ENCODE assay signal across 9 mouse cellular contexts in genomic region chr11:77893283-77893682, GRCm38 (mm10). TPM values are rescaled to one million over a fixed set of nuclear protein-coding genes. Genes with fewer than 3 reads are reported as not detected.
DNase-seq lines count a peak whose midpoint lies in the region; ATAC-seq and TF ChIP-seq lines count a peak whose summit lies in the region.
"Had no signal": no experiment of that assay in that cellular context is flagged by ENCODE, and none has a peak within 500 bp of the region (broad histone marks: within the 10 kb centered on the region; RNA-seq: fewer than 3 reads in every experiment).

No protein-coding gene starts in this region.

- no peak overlapping the region for H3K4me3 ChIP-seq in heart, adult 2 months
- peak overlapping the region; percentile 60 for H3K4me3 ChIP-seq in ES-Bruce4 (ENCODE audit: low read depth, low read length)
- H3K4me3 ChIP-seq in hindbrain, embryonic 13.5 days, result no peak overlapping the region
- H3K4me3 ChIP-seq in midbrain, embryonic 11.5 days (ENCODE audit: low read depth, low read length), result peak overlapping the region; percentile 9

- H3K4me2 ChIP-seq in hindbrain, embryonic 13.5 days, result peak overlapping the region; percentile 34
- H3K4me2 ChIP-seq in midbrain, embryonic 11.5 days, result peak overlapping the region; percentile 34

- no peak for TF ChIP-seq EP300 in heart, adult 2 months (IDR thresholded peaks at IDR 0.05; ENCODE audit: insufficient read depth, low read depth, low read length)
- TF ChIP-seq EP300 in ES-Bruce4 (IDR thresholded peaks at IDR 0.05; ENCODE audit: insufficient read depth, low read depth, low read length), result no peak

- ATAC-seq in hindbrain, embryonic 13.5 days (ENCODE audit: low FRiP score), result no peak
- ATAC-seq in midbrain, embryonic 11.5 days (ENCODE audit: low FRiP score), result no peak

- no peak for TF ChIP-seq POLR2A in heart, adult 2 months (IDR thresholded peaks at IDR 0.05; ENCODE audit: insufficient read depth, low read depth, low read length)
- TF ChIP-seq POLR2A in ES-Bruce4 (IDR thresholded peaks at IDR 0.05; ENCODE audit: insufficient read depth, low read length), result no peak

- WGBS in heart, adult 2 months, result 61% methylated on average over 6 of the region's 6 CpGs
- WGBS in hindbrain, embryonic 13.5 days, result 11% methylated on average over 6 of the region's 6 CpGs
- 16% methylated on average over 6 of the region's 6 CpGs for whole genome bisulfite sequencing in midbrain, embryonic 11.5 days

- no peaks in the 10 kb centered on the region for H3K36me3 ChIP-seq in heart, adult 2 months (ENCODE audit: control insufficient read depth, insufficient read depth, low read length)
- H3K36me3 ChIP-seq in ES-Bruce4 (ENCODE audit: control insufficient read depth, insufficient read depth, low read length, poor library complexity, severe bottlenecking), result peaks cover 2% of the 10 kb centered on the region; the same call in 1 of the 2 replicates
- no peaks in the 10 kb centered on the region for H3K36me3 ChIP-seq in hindbrain, embryonic 13.5 days
- H3K36me3 ChIP-seq in midbrain, embryonic 11.5 days (ENCODE audit: control insufficient read depth, insufficient read depth, low read length), result no peaks in the 10 kb centered on the region

- H3K4me1 ChIP-seq in heart, adult 2 months (ENCODE audit: control insufficient read depth, insufficient read depth, low read length), result peaks cover 5% of the 10 kb centered on the region
- H3K4me1 ChIP-seq in ES-Bruce4 (ENCODE audit: control insufficient read depth, insufficient read depth, low read length), result peaks cover 16% of the 10 kb centered on the region
- H3K4me1 ChIP-seq in hindbrain, embryonic 13.5 days (replicated peaks), result peaks cover 85% of the 10 kb centered on the region
- H3K4me1 ChIP-seq in midbrain, embryonic 11.5 days (ENCODE audit: control insufficient read depth, insufficient read depth, low read length), result peaks cover 60% of the 10 kb centered on the region

- H3K9me3 ChIP-seq in ES-Bruce4 (replicated peaks; ENCODE audit: control insufficient read depth, insufficient read depth, low read length, poor library complexity, severe bottlenecking), result no peaks in the 10 kb centered on the region
- no peaks in the 10 kb centered on the region for H3K9me3 ChIP-seq in hindbrain, embryonic 13.5 days
- H3K9me3 ChIP-seq in midbrain, embryonic 11.5 days (ENCODE audit: control insufficient read depth, low read length), result no peaks in the 10 kb centered on the region

- intact Hi-C loops in heart, adult 2 months (cut with DNase I), result loop anchor here (5.0 kb wide), 1 partner anchor 69 kb away; no protein-coding TSS in a partner anchor

- H3K9ac ChIP-seq in heart, adult 2 months (ENCODE audit: low read depth, low read length), result no peak overlapping the region
- H3K9ac ChIP-seq in ES-Bruce4 (ENCODE audit: low read depth, poor library complexity, severe bottlenecking), result peak overlapping the region; percentile 51
- H3K9ac ChIP-seq in hindbrain, embryonic 13.5 days, result peak overlapping the region; percentile 51; the same call in 1 of the 2 replicates
- H3K9ac ChIP-seq in midbrain, embryonic 11.5 days (ENCODE audit: low read length), result peak overlapping the region; percentile 50

- DNase-seq in heart, adult 2 months, result no peak
- DNase-seq in heart, postnatal 4 days, result no peak
- peak; percentile 91 for DNase-seq in midbrain, embryonic 11.5 days (ENCODE audit: low spot score, missing footprints)
- no peak for DNase-seq in adipocyte (ENCODE audit: low spot score)
- DNase-seq in adrenal gland, adult (ENCODE audit: inconsistent age in 2 of 2, low spot score in 1 of 2), result no peak
- no peak for DNase-seq in spleen, postnatal 36 days (ENCODE audit: low spot score in 2 of 2)

- H3K79me2 ChIP-seq in heart, adult 2 months (replicated peaks; ENCODE audit: control insufficient read depth, insufficient read depth, low read length), result no peaks in the 10 kb centered on the region

- TF ChIP-seq CTCF in heart, adult 2 months (IDR thresholded peaks at IDR 0.05), result no peak
- no peak for TF ChIP-seq CTCF in ES-Bruce4 (IDR thresholded peaks at IDR 0.05; ENCODE audit: low read depth, low read length)

- H3K27me3 ChIP-seq in heart, adult 2 months (ENCODE audit: control insufficient read depth, insufficient read depth, low read length), result no peaks in the 10 kb centered on the region
- H3K27me3 ChIP-seq in ES-Bruce4 (ENCODE audit: control insufficient read depth, insufficient read depth, low read length, poor library complexity, severe bottlenecking), result no peaks in the 10 kb centered on the region
- peaks cover 3% of the 10 kb centered on the region; the same call in 1 of the 2 replicates for H3K27me3 ChIP-seq in hindbrain, embryonic 13.5 days
- H3K27me3 ChIP-seq in midbrain, embryonic 11.5 days (ENCODE audit: control insufficient read depth, insufficient read depth, low read length), result peaks cover 2% of the 10 kb centered on the region; the same call in 1 of the 2 replicates

- H3K27ac ChIP-seq in heart, adult 2 months, result peak overlapping the region; percentile 12
- H3K27ac ChIP-seq in ES-Bruce4 (ENCODE audit: insufficient read depth, low read length), result peak overlapping the region; percentile 88
- H3K27ac ChIP-seq in hindbrain, embryonic 13.5 days, result peak overlapping the region; percentile 85
- H3K27ac ChIP-seq in midbrain, embryonic 11.5 days (ENCODE audit: low read depth, low read length), result peak overlapping the region; percentile 90

RNA-seq across cellular contexts. Expression of gene Pipox, which starts 0.6 kb away (rescaled TPM):
- under 1 TPM; 0.52 to 0.77 TPM for total RNA-seq in heart, adult 2 months (2021)
- 0.47 and 0.82 TPM in 2 replicates for polyA plus RNA-seq in heart, adult 2 months (2012; rRNA removed)
- total RNA-seq in heart, postnatal 4 days (2021), result 1 to 10 TPM; 1.9 to 2.5 TPM
- 14.3 and 17.0 TPM in 2 replicates for polyA plus RNA-seq in ES-Bruce4 (2011; ENCODE audit: insufficient read depth, insufficient read length, low read depth, missing spikeins)
- 4.2 and 6.6 TPM in 2 replicates for polyA plus RNA-seq in hindbrain, embryonic 13.5 days (2015; fragmentation: Nextera tagmentation; extraction: Ambion mirVana)
- 12.1 and 12.6 TPM in 2 replicates for polyA plus RNA-seq in midbrain, embryonic 11.5 days (2014; fragmentation: Nextera tagmentation; extraction: Ambion mirVana)
- total RNA-seq: neutrophil, adult 5-6 weeks had no signal

RNA-seq across cellular contexts. Expression of gene Sez6, which starts 37.3 kb away (rescaled TPM):
- under 1 TPM; 0.68 to 0.80 TPM for total RNA-seq in heart, adult 2 months (2021)
- polyA plus RNA-seq in heart, adult 2 months (2012; rRNA removed), result 0.59 and 0.70 TPM in 2 replicates
- total RNA-seq in heart, postnatal 4 days (2021), result under 1 TPM; 0.14 to 0.19 TPM
- 0.33 and 0.57 TPM in 2 replicates for polyA plus RNA-seq in ES-Bruce4 (2011; ENCODE audit: insufficient read depth, insufficient read length, low read depth, missing spikeins)
- 112 and 121 TPM in 2 replicates for polyA plus RNA-seq in hindbrain, embryonic 13.5 days (2015; fragmentation: Nextera tagmentation; extraction: Ambion mirVana)
- polyA plus RNA-seq in midbrain, embryonic 11.5 days (2014; fragmentation: Nextera tagmentation; extraction: Ambion mirVana), result 7.2 and 8.6 TPM in 2 replicates
- total RNA-seq: neutrophil, adult 5-6 weeks had no signal

Comparison
In these comparisons a context has a peak if more than half of its experiments do, and no peak if none do; other contexts are left out.
1. H3K27ac ChIP-seq: peak in every context shown above with its lines; median percentile 90 in midbrain, embryonic 11.5 days; 88 in ES-Bruce4; 85 in hindbrain, embryonic 13.5 days; 12 in heart, adult 2 months.
2. H3K4me3 ChIP-seq: peak in ES-Bruce4 (single experiment) and midbrain, embryonic 11.5 days (single experiment); none in heart, adult 2 months (single experiment) and hindbrain, embryonic 13.5 days (single experiment).
3. RNA of gene Sez6, which starts 37.3 kb away (polyA plus RNA-seq): 112 to 121 TPM in hindbrain, embryonic 13.5 days; 7.2 to 8.6 TPM in midbrain, embryonic 11.5 days, 0.59 to 0.70 TPM in heart, adult 2 months and 0.33 to 0.57 TPM in ES-Bruce4; every median in the first group is over 10 times any median in the second.